ENCODE assay signal across 7 mouse cellular contexts in genomic region chr6:40393213-40393612, GRCm38 (mm10). TPM values are rescaled to one million over a fixed set of nuclear protein-coding genes. Genes with fewer than 3 reads are reported as not detected.
DNase-seq lines count a peak whose midpoint lies in the region; TF ChIP-seq lines count a peak whose summit lies in the region.

No protein-coding gene starts in this region.

- H3K27me3 ChIP-seq in small intestine, adult 2 months (ENCODE audit: control insufficient read depth, insufficient read depth, low read length), result no peaks in the 10 kb centered on the region

- no peak overlapping the region for H3K27ac ChIP-seq in small intestine, adult 2 months (ENCODE audit: insufficient read depth, low read depth, low read length)

- H3K4me1 ChIP-seq in small intestine, adult 2 months (ENCODE audit: control insufficient read depth, insufficient read depth, insufficient read length, low read length), result peaks cover 2% of the 10 kb centered on the region; the same call in 1 of the 2 replicates

- peak; percentile 47; the same call in 1 of the 2 replicates for TF ChIP-seq CTCF in small intestine, adult 2 months (IDR thresholded peaks at IDR 0.05; ENCODE audit: extremely low read depth, insufficient read length, insufficient replicate concordance, low read depth, low read length)

- H3K36me3 ChIP-seq in small intestine, adult 2 months (ENCODE audit: control insufficient read depth, insufficient read depth, low read length), result peaks cover 14% of the 10 kb centered on the region

- WGBS in small intestine, adult 2 months, result 41% methylated on average over 3 of the region's 3 CpGs

- peak; percentile 84 for DNase-seq in adipocyte (ENCODE audit: low spot score)
- peak; percentile 93 to 95 for DNase-seq in cerebellum, postnatal 10 days
- peak; percentile 81 to 83 for DNase-seq in frontal cortex, postnatal 14 days (ENCODE audit: low spot score in 2 of 2)
- DNase-seq in induced T-regulatory cell, adult 2 months (ENCODE audit: low read depth), result peak; percentile 40
- peak; percentile 73 to 88 for DNase-seq in left cerebral cortex, adult 8-10 months (ENCODE audit: low spot score in 2 of 2)
- peak; percentile 78 for DNase-seq in mesoderm, embryonic 11.5 days (ENCODE audit: low read depth, low spot score)

- TF ChIP-seq POLR2A in small intestine, adult 2 months (IDR thresholded peaks at IDR 0.05; ENCODE audit: low read depth, low read length), result no peak

- no peak overlapping the region for H3K4me3 ChIP-seq in small intestine, adult 2 months (ENCODE audit: low read depth, low read length)

RNA-seq across cellular contexts. Expression of gene E330009J07Rik, which starts 42.7 kb away (rescaled TPM):
- 10 to 100 TPM; 52.2 to 62.2 (median 57.3) TPM for total RNA-seq in left cerebral cortex, adult 8-10 months (2022)
- polyA plus RNA-seq in small intestine, adult 2 months (2012; rRNA removed), result 2.9 TPM in 2 replicates

RNA-seq across cellular contexts. Expression of gene Wee2, which starts 45.7 kb away (rescaled TPM):
- total RNA-seq in left cerebral cortex, adult 8-10 months (2022), result under 1 TPM in 1 of 4 experiments, not detected in 3; 0.17 TPM
- polyA plus RNA-seq in small intestine, adult 2 months (2012; rRNA removed), result not detected in 2 replicates

Comparison
In these comparisons a context has a peak if more than half of its experiments do, and no peak if none do; other contexts are left out.
1. DNase-seq: peak in every context shown above with its lines; median percentile 94 in cerebellum, postnatal 10 days; 84 in adipocyte; 82 in frontal cortex, postnatal 14 days; 80 in left cerebral cortex, adult 8-10 months; 78 in mesoderm, embryonic 11.5 days; 40 in induced T-regulatory cell, adult 2 months.